Mouse (Mus musculus) MEL (cell line): Measurements from ENCODE around the gene Fmn2. TPM values are rescaled to one million over a fixed set of nuclear protein-coding genes. Genes with fewer than 3 reads are reported as not detected.

Experiments
- DNase-seq: peaks from one replicate; pipeline ENCODE4 v3.0.0; 2011; ENCODE audit warnings: low read depth, low spot score
- H3K27ac ChIP-seq: 2 replicates; pipeline ENCODE4 v1.5.1; 2012; ENCODE audit warnings: low read depth, mild to moderate bottlenecking, control low read depth, low read length, moderate library complexity; ENCODE audit not compliant: control insufficient read depth
- H3K27me3 ChIP-seq, 2 experiments: fragments of 150-350 bp in 1 of 2; sonication (generic) in 1 of 2; 2 replicates each; pipeline ENCODE4 v1.6.1; 2012; ENCODE audit warnings: low read length in 2 of 2, mild to moderate bottlenecking in 2 of 2, improper control_type of control experiment in 1 of 2, moderate library complexity in 1 of 2; ENCODE audit not compliant: insufficient read depth in 2 of 2, control insufficient read depth in 1 of 2
- H3K36me3 ChIP-seq, 2 experiments: 2 replicates each; pipeline ENCODE4 v1.6.1; 2012 to 2014; ENCODE audit warnings: low read length in 2 of 2, improper control_type of control experiment in 1 of 2, inconsistent platforms in 1 of 2, mild to moderate bottlenecking in 1 of 2; ENCODE audit not compliant: insufficient read depth in 2 of 2, control insufficient read depth in 1 of 2
- H3K4me1 ChIP-seq, 2 experiments: fragments of 150-350 bp in 1 of 2; sonication (generic) in 1 of 2; 2 replicates each; pipeline ENCODE4 v1.6.1; 2012; ENCODE audit warnings: low read length in 2 of 2, improper control_type of control experiment in 1 of 2, mild to moderate bottlenecking in 1 of 2; ENCODE audit not compliant: insufficient read depth in 2 of 2, control insufficient read depth in 1 of 2
- H3K4me3 ChIP-seq, 2 experiments: fragments of 150-350 bp in 1 of 2; sonication (generic) in 1 of 2; 2 replicates each; pipeline ENCODE4 v1.5.1; 2012; ENCODE audit warnings: low read depth in 2 of 2, low read length in 2 of 2, mild to moderate bottlenecking in 2 of 2, moderate library complexity in 2 of 2, control low read depth in 1 of 2, improper control_type of control experiment in 1 of 2; ENCODE audit not compliant: control insufficient read depth in 1 of 2, insufficient read depth in 1 of 2
- H3K79me2 ChIP-seq: 2 replicates; pipeline ENCODE4 v1.6.1; 2012; ENCODE audit warnings: mild to moderate bottlenecking, low read length, moderate library complexity; ENCODE audit not compliant: control insufficient read depth, poor library complexity, insufficient read depth
- H3K9ac ChIP-seq: 2 replicates; pipeline ENCODE4 v1.6.1; 2012; ENCODE audit warnings: low read depth, mild to moderate bottlenecking, control low read depth, low read length, moderate library complexity; ENCODE audit not compliant: control insufficient read depth, poor library complexity, severe bottlenecking
- H3K9me3 ChIP-seq: fragments of 150-350 bp; sonication (generic); replicated peaks from 2 replicates; pipeline ENCODE4 v1.6.1; 2012; ENCODE audit warnings: mild to moderate bottlenecking, low read length, improper control_type of control experiment, moderate library complexity; ENCODE audit not compliant: insufficient read depth
- CHD2 ChIP-seq: IDR thresholded peaks from 2 replicates; pipeline ENCODE4 v1.6.1; 2011; ENCODE audit warnings: low read length, improper control_type of control experiment
- CTCF ChIP-seq, 3 experiments: IDR thresholded peaks in 2 of 3; conservative IDR thresholded peaks in 1 of 3; 2 replicates each; pipeline ENCODE4 v1.5.1; 2011 to 2012; ENCODE audit warnings: low read length in 3 of 3, low read depth in 2 of 3, mild to moderate bottlenecking in 2 of 3, improper control_type of control experiment in 1 of 3, inconsistent platforms in 1 of 3, mixed read lengths in 1 of 3, moderate library complexity in 1 of 3; ENCODE audit not compliant: control insufficient read depth in 1 of 3, insufficient read depth in 1 of 3, poor library complexity in 1 of 3, severe bottlenecking in 1 of 3
- E2F4 ChIP-seq: IDR thresholded peaks from 2 replicates; pipeline ENCODE4 v1.6.1; 2011; ENCODE audit warnings: low read depth, low read length, improper control_type of control experiment, borderline replicate concordance
- ELF1 ChIP-seq: IDR thresholded peaks from 2 replicates; pipeline ENCODE4 v1.6.1; 2014; ENCODE audit warnings: low read depth, mild to moderate bottlenecking, inconsistent platforms, low read length, improper control_type of control experiment, moderate library complexity
- GATA1 ChIP-seq: IDR thresholded peaks from 2 replicates; pipeline ENCODE4 v1.6.1; 2011; ENCODE audit warnings: low read depth, low read length, improper control_type of control experiment
- HCFC1 ChIP-seq: IDR thresholded peaks from 2 replicates; pipeline ENCODE4 v1.6.1; 2012; ENCODE audit warnings: low read depth, mild to moderate bottlenecking, inconsistent platforms, low read length, improper control_type of control experiment, moderate library complexity
- MAFK ChIP-seq: IDR thresholded peaks from 2 replicates; pipeline ENCODE4 v1.6.1; 2011; ENCODE audit warnings: low read depth, mild to moderate bottlenecking, low read length, improper control_type of control experiment, borderline replicate concordance
- MAX ChIP-seq: IDR thresholded peaks from 2 replicates; pipeline ENCODE4 v1.6.1; 2011; ENCODE audit warnings: low read length, improper control_type of control experiment
- MAZ ChIP-seq: IDR thresholded peaks from 2 replicates; pipeline ENCODE4 v1.6.1; 2012; ENCODE audit warnings: low read depth, mild to moderate bottlenecking, inconsistent platforms, low read length, improper control_type of control experiment
- MEF2A ChIP-seq: IDR thresholded peaks from 2 replicates; pipeline ENCODE4 v1.6.1; 2014; ENCODE audit warnings: low read depth, mild to moderate bottlenecking, inconsistent platforms, low read length, improper control_type of control experiment; ENCODE audit not compliant: poor library complexity, insufficient replicate concordance, severe bottlenecking; ENCODE audit errors: extremely low read depth
- MXI1 ChIP-seq: IDR thresholded peaks from 2 replicates; pipeline ENCODE4 v1.6.1; 2011; ENCODE audit warnings: mild to moderate bottlenecking, low read depth, low read length, improper control_type of control experiment
- MYB ChIP-seq: IDR thresholded peaks from 2 replicates; pipeline ENCODE4 v1.6.1; 2011; ENCODE audit warnings: mild to moderate bottlenecking, low read depth, low read length, improper control_type of control experiment
- MYC ChIP-seq: IDR thresholded peaks from 2 replicates; pipeline ENCODE4 v1.6.1; 2011; ENCODE audit warnings: low read depth, mild to moderate bottlenecking, low read length, improper control_type of control experiment, moderate library complexity
- NELFE ChIP-seq: IDR thresholded peaks from 2 replicates; pipeline ENCODE4 v1.6.1; 2011; ENCODE audit warnings: low read depth, low read length, improper control_type of control experiment
- POLR2AphosphoS2 ChIP-seq: IDR thresholded peaks from 2 replicates; pipeline ENCODE4 v1.6.1; 2011; ENCODE audit warnings: low read length, improper control_type of control experiment
- POLR2AphosphoS5 ChIP-seq: IDR thresholded peaks from 2 replicates; pipeline ENCODE4 v1.6.1; 2012; ENCODE audit warnings: low read depth, borderline replicate concordance, mild to moderate bottlenecking, inconsistent platforms, low read length, moderate library complexity, mixed read lengths
- TBP ChIP-seq: IDR thresholded peaks from 2 replicates; pipeline ENCODE4 v1.8.0; 2011; ENCODE audit warnings: low read depth, low read length, improper control_type of control experiment
- TCF12 ChIP-seq: IDR thresholded peaks from 2 replicates; pipeline ENCODE4 v1.6.1; 2014; ENCODE audit warnings: low read depth, mild to moderate bottlenecking, inconsistent platforms, low read length, improper control_type of control experiment, moderate library complexity
- UBTF ChIP-seq: IDR thresholded peaks from 2 replicates; pipeline ENCODE4 v1.6.1; 2012; ENCODE audit warnings: low read depth, mild to moderate bottlenecking, inconsistent platforms, low read length, improper control_type of control experiment, moderate library complexity, borderline replicate concordance; ENCODE audit not compliant: insufficient read depth
- USF1 ChIP-seq: IDR thresholded peaks from 2 replicates; pipeline ENCODE4 v1.6.1; 2014; ENCODE audit warnings: low read depth, mild to moderate bottlenecking, inconsistent platforms, low read length, improper control_type of control experiment, moderate library complexity
- USF2 ChIP-seq, 2 experiments: IDR thresholded peaks; 2 replicates each; pipeline ENCODE4 v1.6.1; 2011 to 2012; ENCODE audit warnings: improper control_type of control experiment in 2 of 2, low read length in 2 of 2, borderline replicate concordance in 1 of 2, inconsistent platforms in 1 of 2, low read depth in 1 of 2, mild to moderate bottlenecking in 1 of 2; ENCODE audit not compliant: insufficient read depth in 1 of 2
- ZKSCAN1 ChIP-seq: IDR thresholded peaks from 2 replicates; pipeline ENCODE4 v1.6.1; 2012; ENCODE audit warnings: low read depth, mild to moderate bottlenecking, inconsistent platforms, low read length, improper control_type of control experiment, moderate library complexity
- ZMIZ1 ChIP-seq: IDR thresholded peaks from 2 replicates; pipeline ENCODE4 v1.6.1; 2012; ENCODE audit warnings: low read depth, mild to moderate bottlenecking, inconsistent platforms, low read length, improper control_type of control experiment, moderate library complexity
- polyA plus RNA-seq, 2 experiments: library from polyadenylated mRNA; stranded (reverse) in 1 of 2; unstranded in 1 of 2; fragments of >175 nt in 1 of 2; fragments of >200 nt in 1 of 2; gene quantifications; 2 replicates each; pipeline versions ENCODE4 v1.2.1 to v1.2.4; 2012; ENCODE audit warnings: low replicate concordance in 2 of 2, low read depth in 1 of 2; ENCODE audit not compliant: insufficient read length in 2 of 2, insufficient read depth in 1 of 2, missing spikeins in 1 of 2
- total RNA-seq: library from RNA; depleted of rRNA; stranded (reverse); fragments of 300-350 nt; gene quantifications from 2 replicates; pipeline ENCODE4 v1.2.3, GENCODE M21; 2012

The Fmn2 gene
- total and polyA plus RNA-seq, 3 experiments: not detected

DNA sequence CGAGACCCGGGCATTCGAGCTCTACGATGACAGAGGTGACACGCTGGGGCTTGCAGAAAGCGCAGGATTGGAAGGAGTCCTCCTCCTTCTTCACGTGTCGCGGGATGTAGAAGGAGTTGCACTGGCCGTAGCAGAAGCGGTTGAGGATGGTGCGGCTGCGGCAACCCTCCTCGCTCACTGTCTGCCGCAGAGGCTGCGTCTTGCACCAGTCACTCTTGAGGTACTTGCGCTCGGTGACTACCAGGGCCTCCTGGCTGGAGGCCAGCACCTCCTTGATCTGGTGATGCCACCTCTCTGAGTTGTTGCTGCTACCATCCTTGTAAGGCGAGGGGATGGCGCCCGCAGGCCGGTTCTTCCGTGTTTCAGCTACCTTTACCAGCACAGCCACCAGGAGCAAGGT, 335.2 kb downstream of the Fmn2 start:
- Histone ChIP-seq H3K27me3 (no peaks in the 10 kb centered on the region), H3K36me3 (no peaks in the 10 kb centered on the region), H3K4me3 (no peak overlapping the region), H3K27ac (no peak overlapping the region), H3K9me3 (no peaks in the 10 kb centered on the region), H3K4me1 (no peaks in the 10 kb centered on the region), H3K79me2 (no peaks in the 10 kb centered on the region), H3K9ac (no peak overlapping the region)
- TF ChIP-seq USF1 (no peak), USF2 (IDR thresholded peaks at IDR 0.05; ENCODE audit: borderline replicate concordance in 1 of 2, insufficient read depth in 1 of 2, low read depth in 1 of 2, low read length in 2 of 2) (no peak), CHD2 (no peak), ZMIZ1 (no peak), MAX (no peak), TCF12 (no peak), POLR2AphosphoS2 (no peak), NELFE (no peak), TBP (no peak), HCFC1 (no peak), MAZ (no peak), MXI1 (no peak), MEF2A (no peak), MYB (no peak), MAFK (no peak), CTCF (IDR thresholded peaks at IDR 0.05 in 2 of 3, conservative IDR thresholded peaks at IDR 0.05 in 1 of 3; ENCODE audit: control insufficient read depth in 1 of 3, insufficient read depth in 1 of 3, low read depth in 2 of 3, low read length in 3 of 3, poor library complexity in 1 of 3, severe bottlenecking in 1 of 3) (no peak)
- no peak for DNase-seq

- H3K36me3 ChIP-seq: no peaks in the 10 kb centered on the region
- H3K9me3 ChIP-seq: no peaks in the 10 kb centered on the region
- H3K4me1 ChIP-seq: no peaks in the 10 kb centered on the region
- no peak overlapping the region for H3K9ac ChIP-seq
- no peak overlapping the region for H3K4me3 ChIP-seq
- TF ChIP-seq MAFK: no peak
- no peak for TF ChIP-seq TBP
- TF ChIP-seq CHD2: no peak
- no peak for TF ChIP-seq TCF12
- TF ChIP-seq POLR2AphosphoS5: no peak
- no peak for TF ChIP-seq MEF2A
- TF ChIP-seq GATA1: no peak
- no peak for TF ChIP-seq UBTF
- TF ChIP-seq HCFC1: no peak
- no peak for TF ChIP-seq ZKSCAN1
- no peak for TF ChIP-seq POLR2AphosphoS2
- no peak for TF ChIP-seq USF1
- no peak for TF ChIP-seq ELF1
- TF ChIP-seq MYC: no peak
- TF ChIP-seq E2F4: no peak
- TF ChIP-seq, all 39 proteins: peak for 0
- no peak overlapping the region for H3K27ac ChIP-seq
- H3K79me2 ChIP-seq: no peaks in the 10 kb centered on the region
- no peaks in the 10 kb centered on the region for H3K27me3 ChIP-seq
- no peak for DNase-seq
Measured at GRCm38 (mm10) chr1:174844786-174845185, 343.2 kb downstream of the Fmn2 start.
